Mouse (Mus musculus) regulatory T cell (primary cell): ENCODE results near the gene Kank3.
"Not testable (repeated sequence)": the region's sequence is repeated elsewhere in the genome, so short reads cannot be mapped to it uniquely, and the experiment has no call there.

Experiments
- in situ Hi-C: fragments of 300-600 bp; cut with MboI, MseI; formaldehyde crosslinking; loops from one replicate; pipeline ENCODE4 v1.15.1; 2025; ENCODE audit warnings: high pct_unique_total_duplicates

The Kank3 gene

DNA sequence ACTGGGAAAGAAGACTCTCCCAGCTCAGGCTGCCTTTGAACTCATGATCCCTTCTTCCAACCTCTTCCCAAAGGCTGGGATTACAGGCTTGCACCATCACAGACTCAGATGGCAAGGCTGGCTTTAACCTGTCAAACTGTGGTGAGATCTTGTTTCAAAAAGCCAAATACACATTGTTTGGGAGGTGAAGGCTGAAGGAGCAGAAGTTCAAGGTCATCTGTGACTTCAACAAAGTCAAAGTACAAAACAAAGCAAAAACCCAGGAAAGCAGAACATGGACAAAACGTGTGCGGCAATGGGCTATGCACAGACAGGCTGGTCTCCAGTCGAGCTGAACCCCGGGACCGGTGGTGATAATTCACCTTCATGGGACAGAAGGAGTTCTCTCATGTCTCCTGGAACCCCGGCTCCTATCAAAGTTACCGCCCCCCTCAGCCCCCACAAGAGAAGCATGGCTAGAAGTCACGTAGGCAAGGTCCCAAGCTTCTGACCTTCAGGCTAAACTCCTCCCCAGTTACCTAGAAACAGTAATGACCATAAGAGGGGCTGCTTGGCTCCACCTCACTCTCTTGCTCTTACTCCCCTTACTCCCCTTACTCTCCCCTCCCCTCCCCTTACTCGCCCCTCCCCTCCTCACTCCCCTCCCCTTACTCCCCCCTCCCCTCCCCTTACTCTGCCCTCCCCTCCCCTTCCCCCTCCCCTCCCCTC, 3.0 kb upstream of the Kank3 start:
- in situ Hi-C loops: no loop called here

DNA sequence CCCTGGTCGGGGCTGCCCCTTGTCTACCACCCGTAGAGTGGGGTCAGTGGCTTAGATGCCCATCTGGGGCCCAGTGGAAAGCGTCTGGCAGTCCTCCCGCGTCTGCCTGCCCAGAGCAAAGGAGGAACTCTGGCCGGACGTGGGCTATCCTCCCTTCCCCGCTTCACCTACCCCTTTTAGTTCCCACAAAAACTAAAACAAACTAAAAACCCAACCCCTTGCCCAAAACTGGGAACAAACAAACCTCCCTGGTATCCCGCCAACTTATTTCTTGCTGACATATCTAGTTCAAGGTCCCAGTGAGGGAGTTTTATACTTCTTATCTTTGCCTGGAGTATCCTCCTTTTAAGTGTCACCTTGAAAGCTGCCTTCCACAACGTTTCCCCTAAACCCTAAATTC, 2.1 kb upstream of the Kank3 start:
- in situ Hi-C loops: no loop called here

DNA sequence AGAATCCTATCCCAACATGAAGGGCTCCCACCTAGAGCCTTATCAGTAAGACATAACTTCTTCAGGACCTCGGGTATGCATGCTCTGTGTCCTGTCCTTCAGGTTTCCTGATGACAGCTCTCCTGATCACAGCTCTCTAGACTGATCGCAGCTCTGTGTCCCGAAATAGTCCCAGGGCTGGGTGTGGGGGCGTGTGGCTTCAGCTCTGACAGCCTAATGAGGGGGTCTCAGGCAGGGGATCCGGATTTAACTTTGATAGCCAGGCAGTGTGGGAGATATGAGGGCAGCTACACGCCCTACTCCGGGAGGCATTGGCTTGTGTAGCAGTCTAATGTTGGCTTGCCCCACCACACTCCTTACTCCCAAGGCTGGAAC, 810 bp downstream of the Kank3 start:
- in situ Hi-C loops: no loop called here

- in situ Hi-C loops: no loop called here
Observed at GRCm38 (mm10) chr17:33812475-33812874, 2.2 kb downstream of the Kank3 start.

DNA sequence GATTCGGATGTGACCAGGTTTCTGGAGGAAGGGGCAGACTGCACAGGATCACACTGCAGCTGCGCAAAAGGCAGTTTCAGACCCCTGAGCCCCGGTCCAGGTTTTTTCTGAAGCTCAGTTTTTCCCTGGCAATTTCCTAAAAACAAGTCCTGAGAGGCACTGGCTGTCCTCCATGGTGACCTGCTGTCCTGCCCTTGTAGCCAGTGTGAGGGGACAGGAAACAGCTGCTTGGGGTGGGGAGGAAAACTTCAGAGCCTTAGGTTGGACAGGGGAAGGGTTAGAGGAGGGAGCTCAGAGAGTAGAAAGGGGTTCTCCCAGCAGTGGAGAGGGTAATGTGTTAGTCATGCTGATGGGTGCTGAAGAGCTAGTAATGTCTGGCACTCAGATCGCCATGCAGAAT, 2.7 kb downstream of the Kank3 start:
- in situ Hi-C loops: no loop called here

DNA sequence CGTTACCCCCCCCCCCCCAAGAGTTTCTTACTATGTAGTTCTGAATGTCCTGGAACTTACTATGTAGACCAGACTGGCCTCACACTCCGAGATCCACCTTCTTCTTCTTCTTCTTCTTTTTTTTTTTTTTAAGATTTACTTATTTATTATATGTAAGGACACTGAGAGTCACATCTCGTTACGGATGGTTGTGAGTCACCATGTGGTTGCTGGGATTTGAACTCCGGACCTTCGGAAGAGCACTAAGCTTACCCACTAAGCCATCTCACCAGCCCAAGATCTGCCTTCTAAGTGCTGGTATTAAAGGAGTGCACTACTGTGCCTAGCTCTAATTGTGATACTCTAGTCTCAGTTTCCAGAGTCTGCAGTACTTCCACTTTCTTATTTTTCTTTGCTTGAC, 5.1 kb downstream of the Kank3 start:
- in situ Hi-C loops: no loop called here

- in situ Hi-C loops: no loop called here
Observed at GRCm38 (mm10) chr17:33816612-33817011, 6.3 kb downstream of the Kank3 start.

- in situ Hi-C loops: no loop called here
Observed at GRCm38 (mm10) chr17:33817184-33817968, 7.1 kb downstream of the Kank3 start.

DNA sequence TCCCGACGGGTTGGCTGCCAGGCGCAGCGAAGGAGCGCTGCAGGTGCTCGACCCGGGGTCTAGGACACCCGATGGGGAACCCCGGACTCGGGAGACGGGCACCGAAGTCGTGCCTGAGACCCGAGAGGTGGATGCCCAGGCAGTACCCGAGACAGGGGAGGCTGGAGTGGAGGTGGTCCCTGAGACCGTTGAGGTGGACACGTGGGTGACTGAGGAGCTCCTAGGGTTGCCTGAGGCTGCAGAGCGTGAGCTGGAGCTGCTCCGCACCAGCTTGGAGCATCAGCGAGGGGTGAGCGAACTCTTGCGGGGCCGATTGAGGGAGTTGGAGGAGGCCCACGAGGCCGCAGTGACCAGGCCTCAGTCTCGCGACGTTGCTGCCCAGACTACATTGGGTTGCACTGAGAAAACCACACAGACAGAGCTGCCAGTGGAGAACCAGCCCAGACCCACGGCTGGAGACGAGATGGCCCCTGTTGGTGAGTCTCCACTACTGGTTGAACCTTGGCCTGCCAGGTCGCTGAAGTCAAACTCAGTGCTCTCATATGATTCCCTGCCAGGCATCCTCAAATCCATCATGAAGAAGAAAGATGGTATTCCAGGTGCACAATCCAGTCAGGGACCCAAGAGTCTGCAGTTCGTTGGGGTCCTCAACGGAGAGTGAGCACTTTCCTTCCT, 7.8 kb downstream of the Kank3 start:
- in situ Hi-C loops: no loop called here

- in situ Hi-C loops: no loop called here
Observed at GRCm38 (mm10) chr17:33822436-33822959, 12.2 kb downstream of the Kank3 start.

DNA sequence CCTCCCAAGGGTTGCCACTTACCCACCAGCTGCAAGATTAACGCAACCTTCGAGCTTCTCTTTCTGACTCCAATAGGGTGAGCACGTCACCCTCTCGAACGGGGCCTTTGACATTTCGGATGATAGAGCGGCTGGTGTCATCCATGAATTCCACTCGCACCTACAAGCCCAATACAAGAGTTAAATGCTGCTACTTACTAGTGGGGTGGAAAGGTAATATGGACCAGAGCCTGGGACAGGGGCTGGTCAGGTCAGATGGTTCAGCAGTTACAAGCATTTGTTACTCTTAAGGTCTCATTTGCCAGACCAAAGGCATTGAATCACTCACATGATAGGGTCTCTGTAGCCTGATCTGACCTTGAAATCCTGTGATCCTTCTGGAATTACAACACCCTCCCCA, 12.9 kb downstream of the Kank3 start:
- in situ Hi-C loops: not testable (repeated sequence)

DNA sequence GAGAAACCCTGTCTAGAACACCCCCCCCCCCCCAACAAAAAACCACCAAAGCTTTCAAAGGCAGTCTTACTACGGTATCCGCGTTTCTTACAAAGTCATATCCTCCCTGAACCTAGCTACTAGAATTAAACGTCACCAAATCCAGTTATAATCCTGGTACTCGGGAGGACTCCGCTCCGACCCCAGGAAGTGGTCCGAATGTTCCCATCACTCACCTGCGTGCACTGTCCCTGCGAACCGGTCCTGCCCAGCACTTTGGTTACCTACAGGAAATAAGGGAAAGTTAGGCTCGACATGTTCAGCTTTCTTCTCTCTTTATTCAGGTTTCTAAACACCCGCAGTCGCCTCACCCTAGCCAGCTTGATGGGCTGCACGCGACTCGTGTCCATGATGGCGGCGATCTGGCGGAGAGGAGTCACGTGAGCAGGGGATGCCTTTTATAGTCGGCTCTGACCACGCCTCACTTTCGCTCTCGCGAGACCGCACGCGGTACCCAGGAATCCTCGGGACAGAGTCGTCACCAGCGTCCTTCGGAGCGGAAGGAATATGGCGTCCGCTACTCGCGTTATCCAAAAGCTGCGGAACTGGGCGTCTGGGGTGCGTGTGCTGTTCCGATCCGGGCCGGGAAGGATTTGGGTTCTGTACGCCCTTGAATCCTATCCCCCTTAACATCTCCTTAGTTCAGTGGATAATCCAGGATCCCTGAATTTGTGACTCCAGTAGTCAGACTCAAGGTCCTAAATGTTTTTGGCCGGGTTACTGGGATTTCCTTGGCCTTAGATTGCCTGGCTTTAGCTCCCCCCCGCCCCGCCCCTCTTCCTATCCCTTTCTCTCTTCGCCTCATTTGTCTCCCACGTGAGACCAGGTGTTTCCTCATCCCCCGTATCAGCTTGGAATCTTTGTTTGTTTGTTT, 14.0 kb downstream of the Kank3 start, which contains the start of the genes Rps28 and Ndufa7:
Gene Rps28 (minus strand): TSS at position 479 of the 913 bp plus-strand sequence.
Gene Ndufa7 (plus strand): TSS at position 489 of the 913 bp plus-strand sequence.
- in situ Hi-C loops: no loop called here

- in situ Hi-C loops: not testable (repeated sequence)
Observed at GRCm38 (mm10) chr17:33824997-33825330, 14.6 kb downstream of the Kank3 start.

- in situ Hi-C loops: no loop called here
Observed at GRCm38 (mm10) chr17:33825462-33825861, 15.1 kb downstream of the Kank3 start.

- in situ Hi-C loops: no loop called here
Observed at GRCm38 (mm10) chr17:33826850-33827249, 16.5 kb downstream of the Kank3 start.

GRCm38 (mm10) chr17:33828892-33829291, 18.6 kb downstream of the Kank3 start:
- in situ Hi-C loops: no loop called here

DNA sequence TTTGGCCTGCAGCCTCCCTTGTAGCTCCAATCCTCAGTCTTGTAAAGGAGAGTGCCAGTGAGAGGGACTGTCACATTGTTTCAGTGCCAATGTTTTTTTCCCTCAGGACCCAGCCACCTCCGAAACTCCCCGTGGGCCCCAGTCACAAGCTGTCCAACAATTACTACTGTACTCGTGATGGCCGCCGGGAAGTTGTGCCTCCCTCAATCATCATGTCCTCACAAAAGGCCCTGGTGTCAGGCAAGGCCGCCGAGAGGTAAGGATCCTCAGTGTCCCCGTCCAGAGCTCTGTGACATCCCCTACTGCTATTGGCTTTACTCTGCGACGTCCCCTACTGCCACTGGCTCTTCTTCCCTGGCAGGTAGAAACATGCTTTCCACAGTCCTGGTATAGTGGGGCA, 19.2 kb downstream of the Kank3 start:
- in situ Hi-C loops: no loop called here

DNA sequence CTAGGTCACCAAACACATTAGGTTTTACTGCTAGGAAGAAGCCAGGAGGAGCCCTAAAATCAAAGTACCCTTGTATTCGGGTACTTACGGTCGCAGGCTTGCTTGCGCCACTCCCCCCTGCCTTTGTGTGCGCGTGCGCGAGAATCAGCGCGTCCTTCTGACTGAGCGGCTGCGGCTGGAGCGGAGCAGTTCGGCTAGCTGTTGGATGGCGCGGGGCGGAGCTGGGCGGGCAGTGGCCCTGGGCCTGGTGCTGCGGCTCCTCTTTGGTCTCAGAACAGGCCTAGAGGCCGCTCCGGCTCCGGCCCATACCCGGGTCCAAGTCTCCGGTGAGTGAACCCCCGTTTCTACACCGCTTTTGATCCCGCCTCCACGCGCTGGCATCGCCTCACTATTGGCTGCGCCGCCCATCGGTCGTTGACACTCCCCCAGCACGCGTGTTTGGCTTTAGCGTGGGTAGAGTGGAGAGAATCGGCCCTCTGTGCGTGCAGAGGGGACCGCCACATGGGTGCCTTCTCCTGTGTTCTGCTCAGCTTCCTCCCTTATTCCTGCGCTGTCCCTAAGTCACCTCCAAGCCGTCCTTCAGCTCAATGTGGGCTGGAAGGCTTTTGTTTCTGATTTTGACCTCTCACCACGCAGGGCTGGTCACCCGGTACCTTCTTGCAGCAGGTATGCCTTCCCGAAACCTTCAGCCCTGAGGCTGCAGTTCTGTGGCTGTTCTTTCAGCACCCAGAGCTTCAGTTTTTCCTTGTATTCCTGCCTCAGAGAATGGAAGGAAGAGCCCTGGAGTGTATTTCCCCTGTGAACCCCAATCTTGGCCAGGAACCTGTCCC, 32.9 kb downstream of the Kank3 start, which contains the start of gene Cd320:
Gene Cd320 (plus strand): TSS at position 126 of the 830 bp plus-strand sequence.
- in situ Hi-C loops: no loop called here

DNA sequence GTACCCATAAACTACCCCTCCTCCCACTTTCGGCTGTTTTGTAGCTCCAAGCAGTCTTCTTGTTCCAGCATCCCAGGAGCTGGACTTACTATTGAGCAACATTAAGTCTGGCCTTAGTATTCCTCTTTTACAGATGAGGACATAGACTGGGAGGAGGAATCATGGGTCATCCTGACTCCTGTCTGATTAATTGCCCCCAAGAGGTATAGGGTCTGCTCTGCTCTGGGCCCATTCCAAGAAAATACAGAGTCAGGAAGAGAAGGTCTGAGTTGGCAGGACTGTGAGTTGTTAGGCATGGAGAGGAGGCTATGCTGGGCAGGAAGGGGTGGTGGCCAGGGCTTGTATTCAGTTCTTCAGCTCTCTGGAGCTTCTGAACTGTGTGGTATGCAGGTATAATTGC, 33.9 kb downstream of the Kank3 start:
- in situ Hi-C loops: no loop called here

GRCm38 (mm10) chr17:33848139-33848538, 37.8 kb downstream of the Kank3 start:
- in situ Hi-C loops: loop anchor here (5.0 kb wide), 1 partner anchor 34 kb away; no protein-coding TSS in a partner anchor
